Mouse (Mus musculus): ENCODE results near the gene Wdr25. TPM values are rescaled to one million over a fixed set of nuclear protein-coding genes. Genes with fewer than 3 reads are reported as not detected.
A peak's percentile ranks its signal among the peaks of the same experiment; 100 is the strongest.

Wdr25 gene
- polyA plus RNA-seq, 1 experiment from 2014 or later = 9.8 TPM

DNA sequence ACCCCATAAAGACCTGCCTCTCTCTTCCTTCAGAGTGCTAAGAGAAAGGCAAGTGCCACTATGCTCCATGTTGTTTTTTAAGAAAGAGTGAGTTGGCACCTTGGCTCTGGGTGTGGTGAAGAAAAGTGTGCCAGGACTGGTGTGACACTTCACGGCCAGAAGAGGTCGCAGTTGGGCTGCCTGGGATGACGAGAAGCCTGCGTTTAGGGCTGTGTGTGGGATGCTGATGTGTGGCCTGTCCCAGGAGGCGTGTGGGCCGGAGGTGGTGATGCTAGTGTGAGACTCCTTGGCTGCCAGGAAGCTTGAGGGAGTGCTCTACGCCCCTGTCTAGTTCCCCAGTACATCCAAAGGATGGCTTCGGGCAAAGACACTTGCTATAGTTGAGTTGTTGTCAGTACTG is 9.5 kb downstream of the Wdr25 start:
- 20% methylated on average over 8 of the region's 8 CpGs for WGBS
- peaks cover 33% of the 10 kb centered on the region for H3K4me1 ChIP-seq
- no peaks in the 10 kb centered on the region for H3K27me3 ChIP-seq (replicated peaks)
- 0 out of 2 replicates have a peak, but pooled peaks have one; percentile 38 for ATAC-seq (ENCODE audit: low FRiP score, low read depth)
- H3K4me2 ChIP-seq (replicated peaks) = no peak overlapping the region
- no peaks in the 10 kb centered on the region for H3K9me3 ChIP-seq
- H3K4me3 ChIP-seq = no peak overlapping the region
- no peak overlapping the region for H3K27ac ChIP-seq
- H3K9ac ChIP-seq = no peak overlapping the region
- peaks cover 6% of the 10 kb centered on the region; the same call in 1 of the 2 replicates for H3K36me3 ChIP-seq

DNA sequence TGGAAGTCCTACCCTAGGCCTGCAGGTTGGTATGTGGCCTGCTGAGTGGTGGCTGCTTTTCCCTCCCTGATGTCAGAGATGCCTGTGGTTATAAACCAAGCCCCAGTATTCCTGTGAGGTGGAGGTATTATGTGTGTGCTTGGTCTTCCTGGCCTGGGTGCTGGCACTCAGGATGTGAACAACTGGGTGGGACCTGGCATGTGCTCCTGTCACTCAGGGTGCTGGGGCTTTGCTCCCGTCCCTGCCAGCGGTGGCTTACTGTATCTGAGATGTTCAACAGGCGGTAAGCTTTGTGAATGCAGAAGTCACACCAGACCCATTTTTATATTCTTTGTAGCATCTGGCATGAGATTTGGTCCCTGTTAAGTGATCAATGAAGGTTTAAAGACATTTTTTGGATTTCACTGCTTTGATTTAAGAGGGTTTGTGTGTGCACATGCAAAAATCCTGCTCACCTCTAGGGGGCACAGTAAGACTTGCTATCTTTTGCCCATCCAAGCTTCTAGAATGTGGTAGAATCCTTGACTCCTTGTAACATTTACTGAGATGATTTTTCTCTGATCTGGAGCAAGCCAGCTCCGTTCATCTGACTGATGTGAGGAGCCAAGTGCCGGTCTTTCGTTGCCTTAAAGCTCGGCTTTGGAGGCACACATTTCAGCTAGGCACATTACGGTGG is 10.3 kb downstream of the Wdr25 start:
- H3K4me2 ChIP-seq (replicated peaks) = no peak overlapping the region
- H3K27ac ChIP-seq = no peak overlapping the region
- peaks cover 1% of the 10 kb centered on the region; the same call in 1 of the 2 replicates for H3K36me3 ChIP-seq
- 79% methylated on average over 8 of the region's 8 CpGs for WGBS
- no peaks in the 10 kb centered on the region for H3K9me3 ChIP-seq
- H3K4me3 ChIP-seq = no peak overlapping the region
- peaks cover 41% of the 10 kb centered on the region for H3K4me1 ChIP-seq
- no peaks in the 10 kb centered on the region for H3K27me3 ChIP-seq (replicated peaks)
- no peak for ATAC-seq (ENCODE audit: low FRiP score, low read depth)
- no peak overlapping the region for H3K9ac ChIP-seq

- no peaks in the 10 kb centered on the region for H3K27me3 ChIP-seq (replicated peaks)
- H3K9me3 ChIP-seq = no peaks in the 10 kb centered on the region
- no peak overlapping the region for H3K9ac ChIP-seq
- peaks cover 46% of the 10 kb centered on the region for H3K4me1 ChIP-seq
- no peak overlapping the region for H3K4me2 ChIP-seq (replicated peaks)
- 42% methylated on average over 8 of the region's 8 CpGs for WGBS
- no peak overlapping the region for H3K27ac ChIP-seq
- no peak for ATAC-seq (ENCODE audit: low FRiP score, low read depth)
- no peak overlapping the region for H3K4me3 ChIP-seq
- no peaks in the 10 kb centered on the region for H3K36me3 ChIP-seq
Observed at GRCm38 (mm10) chr12:108904276-108904653, 10.8 kb downstream of the Wdr25 start.

GRCm38 (mm10) chr12:108905620-108906302 is 12.3 kb downstream of the Wdr25 start:
- Histone ChIP-seq H3K4me3 (no peak overlapping the region), H3K9ac (no peak overlapping the region), H3K4me2 (replicated peaks) (peak overlapping the region; percentile 21; the same call in 1 of the 2 replicates), H3K27ac (peak overlapping the region; percentile 67; the same call in 1 of the 2 replicates), H3K36me3 (no peaks in the 10 kb centered on the region), H3K4me1 (peaks cover 54% of the 10 kb centered on the region), H3K27me3 (replicated peaks) (no peaks in the 10 kb centered on the region), H3K9me3 (no peaks in the 10 kb centered on the region)
- peak; percentile 31; the same call in 1 of the 2 replicates for ATAC-seq (ENCODE audit: low FRiP score, low read depth)
- 26% methylated on average over 14 of the region's 14 CpGs for WGBS

GRCm38 (mm10) chr12:108906398-108906797 is 13.0 kb downstream of the Wdr25 start:
- Histone ChIP-seq H3K27me3 (replicated peaks) (no peaks in the 10 kb centered on the region), H3K9ac (no peak overlapping the region), H3K4me3 (no peak overlapping the region), H3K4me2 (replicated peaks) (peak overlapping the region; percentile 31; the same call in 1 of the 2 replicates), H3K27ac (0 out of 2 replicates have a peak overlapping the region, but pooled peaks have one; percentile 4), H3K36me3 (no peaks in the 10 kb centered on the region), H3K9me3 (no peaks in the 10 kb centered on the region), H3K4me1 (peaks cover 56% of the 10 kb centered on the region)
- 36% methylated on average over 12 of the region's 12 CpGs for WGBS
- peak; percentile 23; the same call in 1 of the 2 replicates for ATAC-seq (ENCODE audit: low FRiP score, low read depth)

- Histone ChIP-seq H3K9me3 (no peaks in the 10 kb centered on the region), H3K36me3 (no peaks in the 10 kb centered on the region), H3K27me3 (replicated peaks) (no peaks in the 10 kb centered on the region), H3K4me3 (no peak overlapping the region), H3K4me1 (peaks cover 65% of the 10 kb centered on the region), H3K9ac (no peak overlapping the region), H3K4me2 (replicated peaks) (no peak overlapping the region), H3K27ac (no peak overlapping the region)
- WGBS = 91% methylated on average over 8 of the region's 8 CpGs
- ATAC-seq (ENCODE audit: low FRiP score, low read depth) = no peak
Observed at GRCm38 (mm10) chr12:108909846-108910433, 16.5 kb downstream of the Wdr25 start.

DNA sequence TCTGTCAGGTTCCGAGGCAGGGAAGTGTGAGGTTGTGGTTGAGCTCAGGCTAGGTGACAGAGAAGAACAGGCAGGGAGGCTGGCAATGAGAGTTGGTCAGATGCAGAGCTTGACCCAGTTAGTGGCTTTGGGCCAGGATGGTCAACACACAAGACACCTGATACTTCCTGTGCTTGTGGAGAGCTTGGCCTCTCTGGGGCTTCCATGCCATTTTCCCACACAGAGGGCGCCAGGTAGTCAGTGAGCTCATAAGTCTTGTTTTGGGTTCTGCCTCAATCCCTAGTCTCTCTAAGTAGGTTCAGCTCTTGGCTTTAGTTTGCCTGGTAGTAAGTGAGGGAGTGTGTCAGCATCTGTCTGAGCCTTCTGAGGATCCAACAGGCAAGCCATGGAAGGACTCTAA is 19.0 kb downstream of the Wdr25 start:
- H3K9me3 ChIP-seq = no peaks in the 10 kb centered on the region
- no peak overlapping the region for H3K4me3 ChIP-seq
- 86% methylated on average over 2 of the region's 2 CpGs for WGBS
- H3K27me3 ChIP-seq (replicated peaks) = 0 out of 2 replicates have a peak, but pooled peaks cover 2% of the 10 kb centered on the region
- H3K36me3 ChIP-seq = no peaks in the 10 kb centered on the region
- H3K4me2 ChIP-seq (replicated peaks) = no peak overlapping the region
- no peak overlapping the region for H3K27ac ChIP-seq
- peaks cover 69% of the 10 kb centered on the region for H3K4me1 ChIP-seq
- no peak for ATAC-seq (ENCODE audit: low FRiP score, low read depth)
- no peak overlapping the region for H3K9ac ChIP-seq

DNA sequence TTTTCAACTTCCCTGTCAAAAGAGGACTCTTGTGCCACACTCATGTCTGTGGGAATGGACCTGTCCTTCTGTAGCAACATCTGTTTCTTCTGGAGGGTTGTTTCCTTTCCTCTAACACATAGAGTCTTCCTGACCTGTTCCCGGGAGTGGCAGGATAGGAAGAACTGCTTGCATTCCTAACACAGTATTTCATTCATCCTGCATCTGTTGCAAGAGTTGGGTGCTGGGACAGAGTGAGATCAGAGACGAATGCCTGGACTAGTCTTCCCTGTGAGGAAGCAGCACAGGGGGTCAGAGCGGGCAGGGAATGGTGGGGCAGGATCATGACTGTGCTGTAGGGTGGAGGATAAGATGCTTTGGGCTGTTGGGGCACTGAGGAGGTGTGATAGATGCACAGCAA is 20.8 kb downstream of the Wdr25 start:
- Histone ChIP-seq H3K27ac (peak overlapping the region; percentile 33; the same call in 1 of the 2 replicates), H3K27me3 (replicated peaks) (0 out of 2 replicates have a peak, but pooled peaks cover 2% of the 10 kb centered on the region), H3K9me3 (no peaks in the 10 kb centered on the region), H3K4me3 (no peak overlapping the region), H3K36me3 (no peaks in the 10 kb centered on the region), H3K9ac (0 out of 2 replicates have a peak overlapping the region, but pooled peaks have one; percentile 19), H3K4me2 (replicated peaks) (peak overlapping the region; percentile 16), H3K4me1 (peaks cover 71% of the 10 kb centered on the region)
- no peak for ATAC-seq (ENCODE audit: low FRiP score, low read depth)
- WGBS = 48% methylated on average over 3 of the region's 3 CpGs

DNA sequence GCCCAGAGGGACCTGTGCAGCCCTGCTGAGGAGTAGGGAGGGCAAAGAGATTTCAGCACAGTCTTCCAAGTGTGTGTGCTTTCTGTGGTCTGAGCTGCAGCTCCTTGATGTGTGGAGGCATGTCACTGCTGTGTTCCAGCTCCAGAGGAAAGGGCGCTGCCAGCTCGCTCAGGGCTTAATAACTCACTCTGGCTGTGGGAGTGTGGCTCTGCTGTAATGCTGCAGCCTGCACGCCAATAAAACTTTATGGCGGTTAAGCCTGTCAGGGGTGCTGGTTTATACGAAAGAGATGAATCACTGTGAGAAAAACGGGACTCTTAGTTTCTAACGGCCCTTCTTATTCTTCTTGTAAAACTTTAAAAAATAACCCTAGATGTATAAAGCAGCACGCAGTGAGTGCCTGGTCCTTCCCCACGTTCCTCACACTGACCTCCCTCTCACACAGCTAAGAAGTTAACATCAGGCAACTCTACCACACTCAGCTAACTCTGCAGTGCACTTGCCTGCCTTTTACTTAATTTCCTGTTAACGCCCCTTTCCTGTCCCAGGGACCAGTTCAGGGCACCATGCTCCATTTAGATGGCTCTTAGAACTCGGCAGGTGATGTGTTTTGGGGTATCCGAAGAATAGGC is 21.4 kb downstream of the Wdr25 start:
- no peak for ATAC-seq (ENCODE audit: low FRiP score, low read depth)
- Histone ChIP-seq H3K4me2 (replicated peaks) (peak overlapping the region; percentile 16), H3K36me3 (no peaks in the 10 kb centered on the region), H3K27ac (peak overlapping the region; percentile 33; the same call in 1 of the 2 replicates), H3K4me1 (peaks cover 70% of the 10 kb centered on the region), H3K9ac (0 out of 2 replicates have a peak overlapping the region, but pooled peaks have one; percentile 19), H3K9me3 (no peaks in the 10 kb centered on the region), H3K4me3 (no peak overlapping the region), H3K27me3 (replicated peaks) (0 out of 2 replicates have a peak, but pooled peaks cover 2% of the 10 kb centered on the region)
- 15% methylated on average over 12 of the region's 12 CpGs for WGBS

DNA sequence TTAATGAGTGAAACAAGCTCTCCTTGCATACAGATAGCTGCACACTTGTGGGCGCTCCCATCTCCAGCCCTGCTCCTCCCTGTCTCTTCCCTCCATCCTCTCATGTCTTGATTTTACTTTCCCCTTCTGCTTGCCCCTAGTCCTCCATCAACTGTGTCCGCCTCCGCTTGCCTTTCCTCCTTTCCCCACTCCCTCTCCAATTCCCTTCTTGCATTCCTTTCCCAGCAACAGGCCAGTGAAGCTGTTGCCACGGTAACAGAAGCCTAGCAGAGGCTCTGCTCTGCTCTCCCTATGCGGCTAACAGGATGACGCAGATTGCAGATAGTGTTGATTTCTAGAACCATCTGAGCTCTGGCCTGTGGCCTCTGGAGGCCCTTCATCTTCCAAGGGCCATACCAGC is 22.5 kb downstream of the Wdr25 start:
- 0 out of 2 replicates have a peak, but pooled peaks cover 2% of the 10 kb centered on the region for H3K27me3 ChIP-seq (replicated peaks)
- 14% methylated on average over 6 of the region's 6 CpGs for WGBS
- H3K9ac ChIP-seq = no peak overlapping the region
- no peaks in the 10 kb centered on the region for H3K36me3 ChIP-seq
- peaks cover 61% of the 10 kb centered on the region for H3K4me1 ChIP-seq
- ATAC-seq (ENCODE audit: low FRiP score, low read depth) = peak; percentile 69
- H3K9me3 ChIP-seq = no peaks in the 10 kb centered on the region
- H3K4me3 ChIP-seq = no peak overlapping the region
- no peak overlapping the region for H3K4me2 ChIP-seq (replicated peaks)
- H3K27ac ChIP-seq = no peak overlapping the region

DNA sequence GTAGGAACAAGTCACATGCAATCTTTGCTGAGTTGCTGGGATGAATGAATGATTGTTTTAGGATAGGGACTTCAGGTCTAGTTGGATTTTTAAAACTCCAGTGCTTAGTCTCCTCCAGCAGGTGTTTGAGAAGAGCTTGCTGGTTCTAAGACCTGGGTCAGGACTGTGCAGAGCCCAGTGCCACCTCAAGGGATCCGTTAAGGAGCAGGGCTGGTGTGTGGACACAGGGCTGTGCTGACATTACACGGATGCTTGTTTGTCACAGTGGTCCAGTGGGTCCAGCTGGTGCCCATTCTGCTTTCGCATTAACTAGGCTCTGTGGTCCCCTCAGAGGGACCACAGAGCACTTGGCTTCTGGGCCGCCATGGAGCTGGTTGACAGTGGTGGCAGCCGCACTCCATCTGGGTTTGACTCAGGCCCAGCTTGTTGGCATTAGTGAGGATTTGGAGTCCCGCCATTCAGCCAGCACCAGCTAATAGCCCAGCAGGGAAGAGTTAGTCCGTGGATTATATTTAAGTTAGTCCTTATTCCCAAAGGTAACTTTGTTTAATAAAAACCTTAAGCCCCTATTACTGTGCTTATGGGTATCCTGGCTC is 23.1 kb downstream of the Wdr25 start:
- H3K4me3 ChIP-seq = no peak overlapping the region
- no peak overlapping the region for H3K9ac ChIP-seq
- no peak overlapping the region for H3K4me2 ChIP-seq (replicated peaks)
- 0 out of 2 replicates have a peak, but pooled peaks have one; percentile 57 for ATAC-seq (ENCODE audit: low FRiP score, low read depth)
- no peaks in the 10 kb centered on the region for H3K36me3 ChIP-seq
- 60% methylated on average over 7 of the region's 7 CpGs for WGBS
- no peaks in the 10 kb centered on the region for H3K9me3 ChIP-seq
- no peak overlapping the region for H3K27ac ChIP-seq
- H3K27me3 ChIP-seq (replicated peaks) = 0 out of 2 replicates have a peak, but pooled peaks cover 2% of the 10 kb centered on the region
- H3K4me1 ChIP-seq = peaks cover 61% of the 10 kb centered on the region
